Mouse (Mus musculus): ENCODE data around the gene Psma6. TPM values are rescaled to one million over a fixed set of nuclear protein-coding genes. Genes with fewer than 3 reads are reported as not detected.
A peak's percentile ranks its signal among the peaks of the same experiment; 100 is the strongest.

Psma6 gene
- polyA plus RNA-seq, 1 experiment from 2014 or later, result 419 TPM

GRCm38 (mm10) chr12:55463992-55464845 lies 80.2 kb downstream of the Psma6 start:
- H3K4me3 ChIP-seq (replicated peaks; ENCODE audit: low read depth, low read length), result no peak overlapping the region
- H3K27me3 ChIP-seq (ENCODE audit: insufficient read depth, low read length), result no peaks in the 10 kb centered on the region
- no peak for TF ChIP-seq CTCF (IDR thresholded peaks at IDR 0.05; ENCODE audit: low read depth)
- peak overlapping the region; percentile 76 for H3K27ac ChIP-seq
- ATAC-seq (replicated peaks; ENCODE audit: low FRiP score, low read depth) (peak; percentile 74), DNase-seq (ENCODE audit: low spot score) (peak; percentile 88)
- no peaks in the 10 kb centered on the region for H3K9me3 ChIP-seq (replicated peaks; ENCODE audit: low read length)
- peak overlapping the region; percentile 45 for H3K4me2 ChIP-seq (ENCODE audit: low read length)
- WGBS, result 7% methylated on average over 16 of the region's 16 CpGs
- no peaks in the 10 kb centered on the region for H3K36me3 ChIP-seq (ENCODE audit: insufficient read depth, low read length)
- peak overlapping the region; percentile 15 for H3K9ac ChIP-seq (ENCODE audit: low read depth, low read length)
- peaks cover 41% of the 10 kb centered on the region for H3K4me1 ChIP-seq (replicated peaks; ENCODE audit: insufficient read depth, low read length)

GRCm38 (mm10) chr12:55464846-55465361 lies 80.9 kb downstream of the Psma6 start:
- H3K4me1 ChIP-seq (replicated peaks; ENCODE audit: insufficient read depth, low read length), result peaks cover 41% of the 10 kb centered on the region
- peak; percentile 66 for DNase-seq (ENCODE audit: low spot score)
- no peak for TF ChIP-seq CTCF (IDR thresholded peaks at IDR 0.05; ENCODE audit: low read depth)

GRCm38 (mm10) chr12:55465401-55465983 lies 81.5 kb downstream of the Psma6 start:
- 40% methylated on average over 17 of the region's 17 CpGs for WGBS
- Histone ChIP-seq H3K4me3 (replicated peaks; ENCODE audit: low read depth, low read length) (no peak overlapping the region), H3K9me3 (replicated peaks; ENCODE audit: low read length) (no peaks in the 10 kb centered on the region), H3K4me2 (ENCODE audit: low read length) (peak overlapping the region; percentile 45), H3K27ac (0 out of 2 replicates have a peak overlapping the region, but pooled peaks have one; percentile 76), H3K36me3 (ENCODE audit: insufficient read depth, low read length) (no peaks in the 10 kb centered on the region), H3K4me1 (replicated peaks; ENCODE audit: insufficient read depth, low read length) (peaks cover 41% of the 10 kb centered on the region), H3K27me3 (ENCODE audit: insufficient read depth, low read length) (no peaks in the 10 kb centered on the region), H3K9ac (ENCODE audit: low read depth, low read length) (no peak overlapping the region)
- DNase-seq (ENCODE audit: low spot score) (no peak), ATAC-seq (replicated peaks; ENCODE audit: low FRiP score, low read depth) (no peak)
- no peak for TF ChIP-seq CTCF (IDR thresholded peaks at IDR 0.05; ENCODE audit: low read depth)

More at GRCm38 (mm10) chr12:55464846-55465361, 80.9 kb downstream of the Psma6 start:
- peak overlapping the region; percentile 76; the same call in 1 of the 2 replicates for H3K27ac ChIP-seq
- 23% methylated on average over 14 of the region's 14 CpGs for WGBS
- ATAC-seq (replicated peaks; ENCODE audit: low FRiP score, low read depth), result no peak
- H3K9ac ChIP-seq (ENCODE audit: low read depth, low read length), result no peak overlapping the region
- H3K27me3 ChIP-seq (ENCODE audit: insufficient read depth, low read length), result no peaks in the 10 kb centered on the region
- peak overlapping the region; percentile 45 for H3K4me2 ChIP-seq (ENCODE audit: low read length)
- no peaks in the 10 kb centered on the region for H3K36me3 ChIP-seq (ENCODE audit: insufficient read depth, low read length)
- H3K9me3 ChIP-seq (replicated peaks; ENCODE audit: low read length), result no peaks in the 10 kb centered on the region
- H3K4me3 ChIP-seq (replicated peaks; ENCODE audit: low read depth, low read length), result no peak overlapping the region

GRCm38 (mm10) chr12:55466088-55466701 lies 82.2 kb downstream of the Psma6 start:
- H3K36me3 ChIP-seq (ENCODE audit: insufficient read depth, low read length), result no peaks in the 10 kb centered on the region
- 62% methylated on average over 7 of the region's 7 CpGs for WGBS
- H3K4me1 ChIP-seq (replicated peaks; ENCODE audit: insufficient read depth, low read length), result peaks cover 38% of the 10 kb centered on the region
- ATAC-seq (replicated peaks; ENCODE audit: low FRiP score, low read depth) (no peak), DNase-seq (ENCODE audit: low spot score) (peak; percentile 36)
- no peak overlapping the region for H3K4me2 ChIP-seq (ENCODE audit: low read length)
- H3K27me3 ChIP-seq (ENCODE audit: insufficient read depth, low read length), result no peaks in the 10 kb centered on the region
- no peaks in the 10 kb centered on the region for H3K9me3 ChIP-seq (replicated peaks; ENCODE audit: low read length)
- no peak for TF ChIP-seq CTCF (IDR thresholded peaks at IDR 0.05; ENCODE audit: low read depth)
- no peak overlapping the region for H3K4me3 ChIP-seq (replicated peaks; ENCODE audit: low read depth, low read length)
- no peak overlapping the region for H3K9ac ChIP-seq (ENCODE audit: low read depth, low read length)
- no peak overlapping the region for H3K27ac ChIP-seq

- 56% methylated on average over 5 of the region's 5 CpGs for WGBS
- no peaks in the 10 kb centered on the region for H3K27me3 ChIP-seq (ENCODE audit: insufficient read depth, low read length)
- DNase-seq (ENCODE audit: low spot score), result no peak
- no peak for ATAC-seq (replicated peaks; ENCODE audit: low FRiP score, low read depth)
- H3K9ac ChIP-seq (ENCODE audit: low read depth, low read length), result no peak overlapping the region
- no peaks in the 10 kb centered on the region for H3K9me3 ChIP-seq (replicated peaks; ENCODE audit: low read length)
- H3K4me3 ChIP-seq (replicated peaks; ENCODE audit: low read depth, low read length), result no peak overlapping the region
- no peaks in the 10 kb centered on the region for H3K36me3 ChIP-seq (ENCODE audit: insufficient read depth, low read length)
- H3K27ac ChIP-seq, result no peak overlapping the region
- H3K4me1 ChIP-seq (replicated peaks; ENCODE audit: insufficient read depth, low read length), result peaks cover 36% of the 10 kb centered on the region
- H3K4me2 ChIP-seq (ENCODE audit: low read length), result no peak overlapping the region
- no peak for TF ChIP-seq CTCF (IDR thresholded peaks at IDR 0.05; ENCODE audit: low read depth)
These were observed 82.8 kb downstream of the Psma6 start for GRCm38 (mm10) chr12:55466816-55467215.

Measured in kidney, postnatal 0 days (tissue).